Mouse (Mus musculus): ENCODE results near the gene Rhou. TPM values are rescaled to one million over a fixed set of nuclear protein-coding genes. Genes with fewer than 3 reads are reported as not detected.
A peak's percentile ranks its signal among the peaks of the same experiment; 100 is the strongest.
"Not testable (repeated sequence)": the region's sequence is repeated elsewhere in the genome, so short reads cannot be mapped to it uniquely, and the experiment has no call there.

Gene Rhou
- total RNA-seq (2021) = 10 to 100 TPM; 37.7 to 43.3 TPM
- long read RNA-seq, experiment 1, transcript Rhou-201 (3 exons, 3,371 nt) = major isoform, 44 of 54 reads
- long read RNA-seq, experiment 1, partial matches to known transcripts = 8 of 54 reads
- long read RNA-seq, experiment 1, other reads (novel, unspliced or antisense) = 0 of 54 reads
- long read RNA-seq, experiment 2, transcript Rhou-201 (3 exons, 3,371 nt) = major isoform, 23 of 33 reads
- long read RNA-seq, experiment 2, partial matches to known transcripts = 1 of 33 reads
- long read RNA-seq, experiment 2, other reads (novel, unspliced or antisense) = 6 of 33 reads

GRCm38 (mm10) chr8:123653308-123653993 lies at the start of gene Rhou:
Gene Rhou (plus strand): TSS chr8:123653929.
- peak; percentile 93 to 96 for DNase-seq (ENCODE audit: low spot score in 2 of 2)

- DNase-seq (ENCODE audit: low spot score in 2 of 2) = peak in 1 of 2 experiments; percentile 0
Measured at GRCm38 (mm10) chr8:123612652-123613051, 41.1 kb upstream of the Rhou start.

DNA sequence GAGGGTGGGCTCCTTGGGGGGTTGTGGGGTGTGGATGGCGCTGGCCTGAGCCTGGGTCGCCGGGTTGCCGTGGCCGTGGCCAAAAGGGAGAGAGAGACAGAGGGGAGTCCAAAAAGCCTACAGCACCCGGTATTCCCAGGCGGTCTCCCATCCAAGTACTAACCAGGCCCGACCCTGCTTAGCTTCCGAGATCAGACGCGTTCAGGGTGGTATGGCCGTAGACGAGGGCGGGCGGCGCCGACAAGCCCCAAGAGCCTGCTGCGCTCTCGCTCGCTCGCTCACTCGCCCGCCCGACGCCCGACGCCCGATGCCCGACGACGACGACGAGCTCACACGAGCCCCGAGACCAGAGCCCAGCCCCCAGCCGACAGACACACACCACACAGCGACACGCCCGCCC lies 30.2 kb upstream of the Rhou start:
- not testable (repeated sequence) for DNase-seq (ENCODE audit: low spot score in 2 of 2)

GRCm38 (mm10) chr8:123624274-123624673 lies 29.5 kb upstream of the Rhou start:
- DNase-seq (ENCODE audit: low spot score in 2 of 2) = no peak

DNA sequence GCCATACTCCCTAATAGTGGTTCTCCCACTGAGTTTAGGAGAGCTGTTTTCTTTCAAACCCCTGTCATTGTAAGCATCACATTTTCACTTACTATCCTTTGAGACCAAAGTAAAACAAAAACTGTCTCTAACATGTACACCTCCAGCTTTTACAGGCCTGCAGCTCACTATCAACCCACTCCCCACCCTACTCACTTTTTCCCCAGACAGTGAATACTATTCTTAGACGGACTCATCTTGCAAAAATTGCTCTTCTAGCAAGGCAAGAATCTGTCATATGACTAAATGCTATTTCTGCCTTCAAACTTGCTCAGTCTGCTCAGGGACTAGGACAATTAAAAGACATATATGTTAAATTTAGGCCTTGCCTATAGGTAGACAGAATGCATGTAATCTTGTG lies 29.0 kb upstream of the Rhou start:
- DNase-seq (ENCODE audit: low spot score in 2 of 2) = peak; percentile 13 to 36

- DNase-seq (ENCODE audit: low spot score in 2 of 2) = no peak
Measured at GRCm38 (mm10) chr8:123625717-123626116, 28.0 kb upstream of the Rhou start.

DNA sequence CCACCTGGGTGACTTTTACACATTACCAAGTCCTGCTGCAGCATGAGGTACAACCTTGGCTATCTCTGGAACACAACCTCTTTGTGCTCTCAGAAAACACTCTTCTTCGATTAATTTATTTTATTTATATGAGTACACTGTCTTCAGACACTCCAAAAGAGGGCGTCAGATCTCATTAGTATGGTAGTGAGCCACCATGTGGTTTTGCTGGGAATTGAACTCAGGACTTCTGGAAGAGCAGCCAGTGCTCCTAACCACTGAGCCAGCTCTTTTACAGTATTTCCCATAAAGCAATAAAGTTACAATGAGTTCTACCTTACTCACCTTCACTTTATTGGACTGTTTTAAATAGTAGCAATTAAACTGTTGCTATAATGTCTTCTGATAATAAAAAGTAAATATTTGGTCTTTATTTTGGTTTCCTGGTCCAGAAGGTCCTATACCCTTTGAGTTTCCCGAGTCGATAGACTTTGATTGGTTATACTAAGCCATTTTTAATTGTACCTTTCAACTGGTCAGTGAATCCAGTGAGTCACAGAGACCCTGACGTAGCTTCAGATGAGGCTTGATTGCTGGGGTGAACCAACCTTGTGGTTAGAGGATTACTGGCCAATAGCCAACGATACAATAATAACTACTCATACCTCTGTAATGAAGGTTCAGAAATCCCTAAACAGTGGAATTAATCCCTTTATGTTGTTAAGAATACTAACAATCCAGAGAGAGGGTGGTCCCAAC lies 26.1 kb upstream of the Rhou start:
- no peak for DNase-seq (ENCODE audit: low spot score in 2 of 2)

DNA sequence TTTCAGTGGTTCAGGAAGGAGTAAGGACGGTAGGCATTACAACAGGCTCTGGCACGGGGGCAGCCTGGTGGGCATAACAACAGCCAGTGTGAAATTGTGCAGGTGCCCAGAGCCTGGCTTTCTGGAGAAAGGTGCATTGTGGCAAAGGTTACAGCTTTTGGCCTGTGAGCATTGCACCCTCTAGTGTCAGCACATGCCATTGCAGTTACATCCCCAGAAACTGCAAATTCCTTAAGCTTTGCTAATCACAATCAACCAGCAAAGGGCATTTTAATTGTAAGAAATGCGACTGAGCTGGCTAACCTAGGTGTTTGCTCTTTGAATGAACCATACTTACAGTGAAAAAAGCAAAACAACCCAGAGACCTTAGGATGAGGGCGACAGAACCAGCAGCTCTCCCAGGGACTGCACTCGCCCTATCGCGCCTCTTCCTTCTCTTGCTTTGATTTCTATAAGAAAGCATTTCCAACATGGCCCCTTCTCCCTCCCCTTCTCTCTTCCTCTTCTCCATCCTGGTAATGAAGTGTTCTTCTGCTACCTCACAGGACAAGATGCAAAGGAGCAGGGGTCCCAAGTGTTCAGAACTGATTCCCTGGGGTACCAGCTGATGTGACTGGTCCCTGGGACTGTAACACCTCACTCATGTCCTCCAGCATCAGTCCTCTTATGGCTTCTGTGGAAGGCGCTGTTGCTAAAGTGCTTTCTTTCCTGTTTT lies 25.3 kb upstream of the Rhou start:
- DNase-seq (ENCODE audit: low spot score in 2 of 2) = peak; percentile 47 to 49

DNA sequence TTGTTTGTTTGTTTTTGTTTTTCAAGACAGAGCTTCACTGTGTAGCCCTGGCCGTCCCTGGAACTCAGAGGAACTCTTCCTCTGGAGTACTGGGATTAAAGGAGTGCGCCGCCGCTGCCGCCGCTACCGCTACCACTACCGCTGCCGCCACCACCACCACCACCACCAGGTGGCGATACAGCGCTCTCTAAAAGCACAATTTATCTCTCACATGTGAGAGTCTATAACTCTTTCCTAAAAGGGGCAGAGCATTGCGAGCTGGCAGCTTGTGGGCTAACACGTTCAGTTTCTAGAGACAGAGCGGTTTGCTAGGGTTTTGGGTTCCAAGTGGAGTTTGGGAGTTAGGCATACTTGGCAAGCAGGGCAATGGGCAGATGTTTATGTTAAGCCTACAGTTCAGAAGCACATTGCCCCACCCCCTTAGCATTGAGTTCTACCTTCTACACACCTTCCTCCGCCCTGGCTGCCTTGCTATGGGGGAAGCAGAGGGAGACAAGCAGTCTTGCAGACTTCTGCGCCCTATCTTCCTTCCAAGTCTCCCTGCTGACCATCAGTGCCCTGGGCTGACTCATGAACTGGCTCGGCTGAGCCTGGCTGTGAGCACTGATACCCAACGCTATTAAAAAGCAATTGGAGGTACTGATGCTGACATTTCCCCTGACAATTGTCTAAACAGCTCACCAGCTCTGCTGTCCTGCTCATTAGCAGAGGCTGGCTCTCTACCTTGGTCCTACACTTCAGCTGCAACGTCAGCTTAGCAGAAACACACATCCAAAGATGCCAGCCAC lies 24.6 kb upstream of the Rhou start:
- peak; percentile 80 to 81 for DNase-seq (ENCODE audit: low spot score in 2 of 2)

DNA sequence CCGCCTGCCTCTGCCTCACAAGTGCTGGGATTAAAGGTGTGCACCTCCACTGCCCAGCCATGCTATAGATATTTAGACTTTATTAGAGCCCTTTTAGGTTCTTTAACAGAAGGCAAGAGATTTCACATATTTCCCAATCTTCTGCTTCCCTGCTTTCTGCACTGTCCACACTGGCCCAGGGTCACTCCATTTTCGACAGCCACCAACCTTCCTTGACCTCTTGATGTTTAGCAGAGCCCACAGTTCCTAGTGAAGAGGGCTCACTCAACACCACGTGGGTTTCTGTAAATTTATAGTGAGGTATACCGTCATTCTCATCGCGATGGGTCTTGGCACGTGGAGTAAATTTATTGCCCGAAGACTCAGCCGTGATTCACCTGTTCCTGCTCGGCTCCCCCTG lies 23.7 kb upstream of the Rhou start:
- no peak for DNase-seq (ENCODE audit: low spot score in 2 of 2)

- no peak for DNase-seq (ENCODE audit: low spot score in 2 of 2)
Measured at GRCm38 (mm10) chr8:123630841-123631251, 22.9 kb upstream of the Rhou start.

- DNase-seq (ENCODE audit: low spot score in 2 of 2) = not testable (repeated sequence)
Measured at GRCm38 (mm10) chr8:123631746-123632145, 22.0 kb upstream of the Rhou start.

GRCm38 (mm10) chr8:123632257-123632656 lies 21.5 kb upstream of the Rhou start:
- DNase-seq (ENCODE audit: low spot score in 2 of 2) = no peak

- DNase-seq (ENCODE audit: low spot score in 2 of 2) = no peak
Measured at GRCm38 (mm10) chr8:123633801-123634200, 19.9 kb upstream of the Rhou start.

DNA sequence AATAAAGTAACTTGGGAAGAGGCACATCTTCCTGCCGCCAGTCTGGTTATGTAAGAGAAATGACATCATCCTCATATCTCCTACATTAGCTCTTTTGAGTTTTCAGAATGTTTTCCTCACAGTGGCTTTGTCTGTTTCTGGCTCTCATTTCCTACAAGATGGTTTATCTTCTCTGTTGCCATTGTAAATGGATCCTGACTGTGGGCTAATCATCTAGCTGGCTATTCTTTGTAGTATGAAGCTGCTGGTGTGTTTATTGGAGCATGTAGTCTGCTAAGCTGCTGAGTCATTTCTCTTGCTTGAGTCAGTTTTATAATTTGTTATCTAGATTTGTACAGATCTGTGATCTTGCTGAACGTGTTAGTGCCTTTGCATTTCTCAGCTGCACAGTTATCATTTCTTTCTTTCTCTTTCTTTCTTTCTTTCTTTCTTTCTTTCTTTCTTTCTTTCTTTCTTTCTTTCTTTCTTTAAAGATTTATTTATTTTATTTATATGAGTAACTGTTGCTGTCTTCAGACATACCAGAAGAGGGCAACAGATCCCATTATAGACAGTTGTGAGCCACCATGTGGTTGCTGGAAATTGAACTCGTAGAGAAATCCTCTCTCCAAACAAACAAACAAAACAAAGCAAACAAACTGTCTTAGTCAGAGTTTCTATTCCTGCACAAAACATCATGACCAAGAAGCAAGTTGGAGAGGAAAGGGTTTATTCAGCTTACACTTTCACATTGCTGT lies 19.2 kb upstream of the Rhou start:
- no peak for DNase-seq (ENCODE audit: low spot score in 2 of 2)

DNA sequence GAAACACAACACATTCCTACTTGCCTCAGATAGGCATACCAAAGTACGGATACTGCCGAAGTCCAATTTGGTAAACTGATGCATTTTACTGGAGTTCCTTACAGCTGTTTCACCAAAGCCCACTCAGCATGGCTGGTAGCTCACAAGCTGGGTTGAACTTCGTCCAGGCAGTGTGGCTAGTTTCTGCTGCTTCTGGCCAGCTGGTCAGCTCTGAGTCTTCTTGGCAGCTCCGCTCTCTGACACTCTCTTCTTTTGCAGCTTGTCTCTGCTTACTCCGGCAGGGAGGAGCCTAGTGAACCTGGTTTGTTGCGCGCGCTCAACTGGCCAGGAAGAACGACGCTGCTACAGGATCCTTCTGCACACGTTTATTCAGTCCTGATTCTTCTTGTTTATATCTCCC lies 18.1 kb upstream of the Rhou start:
- DNase-seq (ENCODE audit: low spot score in 2 of 2) = no peak

DNA sequence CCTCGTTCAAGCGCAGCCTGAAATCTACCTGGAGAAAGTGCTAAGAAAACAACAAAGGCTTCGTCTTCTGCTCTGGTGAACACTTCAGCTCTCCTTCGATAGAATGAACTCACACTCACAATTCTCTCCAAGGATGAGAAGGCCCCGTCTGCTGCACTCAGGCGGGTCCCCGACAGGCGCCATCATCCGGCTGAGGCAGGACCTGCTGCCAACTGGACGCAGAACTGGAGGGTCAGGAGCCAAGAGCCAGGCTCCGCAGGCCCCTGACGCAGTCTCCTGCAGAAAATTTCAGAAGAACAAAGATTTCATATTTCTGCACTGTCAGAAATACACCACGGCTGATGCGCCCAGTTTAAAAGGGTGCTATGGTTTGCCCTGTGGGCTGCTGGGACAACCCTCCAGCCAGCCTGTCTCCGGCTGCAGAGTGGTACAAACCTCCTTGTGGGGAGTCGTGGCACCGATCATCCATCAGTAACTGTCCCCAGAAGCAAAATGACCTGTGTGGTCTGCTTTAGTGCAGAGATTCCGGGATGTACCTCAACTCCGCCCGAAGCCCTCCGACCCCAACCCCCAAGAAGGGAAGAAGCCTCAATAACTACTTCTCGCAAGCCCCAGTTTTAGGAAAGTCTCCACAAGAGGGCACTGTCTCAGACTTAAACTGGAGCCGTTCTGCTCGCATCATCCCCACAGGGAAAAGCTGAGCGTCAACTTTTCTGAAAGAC lies 10.2 kb upstream of the Rhou start:
- peak; percentile 55 to 75 for DNase-seq (ENCODE audit: low spot score in 2 of 2)

DNA sequence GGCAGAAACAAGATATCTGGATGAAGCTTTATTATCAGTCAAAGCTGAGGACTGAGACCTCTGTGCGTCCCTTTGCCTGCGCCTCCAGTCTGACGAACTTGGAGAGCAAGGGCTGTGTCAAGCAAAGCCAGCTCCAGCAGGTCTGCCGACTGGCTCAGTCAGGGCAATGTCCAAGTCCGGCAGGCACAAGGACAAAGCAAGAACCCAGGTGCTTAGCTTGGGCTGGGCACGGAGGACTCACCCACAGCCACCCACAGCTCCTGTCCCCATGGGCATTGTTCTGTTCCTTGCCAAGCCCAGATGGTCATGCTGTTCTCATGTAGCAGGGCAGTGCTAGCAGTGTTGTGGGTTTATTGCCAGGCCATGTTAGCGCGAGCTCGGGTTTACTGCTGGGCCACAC lies 8.5 kb upstream of the Rhou start:
- DNase-seq (ENCODE audit: low spot score in 2 of 2) = no peak
